Mouse (Mus musculus): ENCODE results near the gene Gtf3c1. TPM values are rescaled to one million over a fixed set of nuclear protein-coding genes. Genes with fewer than 3 reads are reported as not detected.
A peak's percentile ranks its signal among the peaks of the same experiment; 100 is the strongest.

Gene Gtf3c1
- 10 to 100 TPM; 68.4 to 72.4 TPM for total RNA-seq (2021)
- long read RNA-seq, experiment 1, full-length matches to known transcripts, result 8 of 26 reads
- long read RNA-seq, experiment 1, partial matches to known transcripts, result 15 of 26 reads
- long read RNA-seq, experiment 1, other reads (novel, unspliced or antisense), result 3 of 26 reads
- long read RNA-seq, experiment 2, full-length matches to known transcripts, result 17 of 35 reads
- long read RNA-seq, experiment 2, partial matches to known transcripts, result 15 of 35 reads
- long read RNA-seq, experiment 2, other reads (novel, unspliced or antisense), result 3 of 35 reads

- peak; percentile 100 for DNase-seq
- intact Hi-C loops (cut with DNase I), result no loop called here
Observed at GRCm38 (mm10) chr7:125707593-125708022, at the start of gene Gtf3c1, which contains the start of gene D430042O09Rik. Gene Gtf3c1, minus strand, starts transcription at chr7:125707780. Gene D430042O09Rik, plus strand, starts transcription at chr7:125707888.

DNA sequence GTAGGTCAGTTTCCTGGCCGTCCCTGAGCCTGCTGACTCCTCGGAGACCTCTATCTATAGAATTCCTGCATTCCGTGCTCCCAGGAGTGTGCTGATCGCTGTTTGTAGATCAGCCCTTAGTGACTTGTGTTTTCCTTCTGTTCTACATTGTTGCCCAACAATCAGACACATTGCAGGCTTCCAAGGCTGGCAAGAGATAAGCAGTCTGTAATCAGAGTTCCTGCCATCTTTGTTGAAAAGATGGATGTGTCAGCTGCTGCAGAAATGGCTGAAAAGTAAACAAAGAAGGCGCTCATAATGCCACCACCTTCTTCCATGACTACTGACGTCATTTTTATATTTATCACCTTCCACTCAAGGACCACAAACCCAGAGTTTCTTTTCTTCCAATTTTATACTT lies 49.2 kb upstream of the Gtf3c1 start:
- intact Hi-C loops (cut with DNase I), result no loop called here
- DNase-seq, result no peak

- intact Hi-C loops (cut with DNase I), result no loop called here
- no peak for DNase-seq
Observed at GRCm38 (mm10) chr7:125753326-125753715, 45.7 kb upstream of the Gtf3c1 start.

GRCm38 (mm10) chr7:125752699-125753325 lies 45.2 kb upstream of the Gtf3c1 start:
- no peak for DNase-seq
- intact Hi-C loops (cut with DNase I), result no loop called here

GRCm38 (mm10) chr7:125748186-125748585 lies 40.6 kb upstream of the Gtf3c1 start:
- intact Hi-C loops (cut with DNase I), result loop anchor here (2.0 kb wide), 1 partner anchor 335 kb away; the partner anchor contains the start of gene Gsg1l
- peak in 1 of 2 experiments; percentile 12 for DNase-seq

GRCm38 (mm10) chr7:125747316-125747690 lies 39.7 kb upstream of the Gtf3c1 start:
- no peak for DNase-seq
- intact Hi-C loops (cut with DNase I), result no loop called here

GRCm38 (mm10) chr7:125746621-125747315 lies 39.2 kb upstream of the Gtf3c1 start:
- intact Hi-C loops (cut with DNase I), result no loop called here
- DNase-seq, result no peak

GRCm38 (mm10) chr7:125744774-125745173 lies 37.2 kb upstream of the Gtf3c1 start:
- no peak for DNase-seq
- intact Hi-C loops (cut with DNase I), result no loop called here

GRCm38 (mm10) chr7:125741271-125741703 lies 33.7 kb upstream of the Gtf3c1 start:
- intact Hi-C loops (cut with DNase I), result no loop called here
- DNase-seq, result peak in 1 of 2 experiments; percentile 37

- DNase-seq, result no peak
- intact Hi-C loops (cut with DNase I), result no loop called here
Observed at GRCm38 (mm10) chr7:125740521-125740920, 32.9 kb upstream of the Gtf3c1 start.

DNA sequence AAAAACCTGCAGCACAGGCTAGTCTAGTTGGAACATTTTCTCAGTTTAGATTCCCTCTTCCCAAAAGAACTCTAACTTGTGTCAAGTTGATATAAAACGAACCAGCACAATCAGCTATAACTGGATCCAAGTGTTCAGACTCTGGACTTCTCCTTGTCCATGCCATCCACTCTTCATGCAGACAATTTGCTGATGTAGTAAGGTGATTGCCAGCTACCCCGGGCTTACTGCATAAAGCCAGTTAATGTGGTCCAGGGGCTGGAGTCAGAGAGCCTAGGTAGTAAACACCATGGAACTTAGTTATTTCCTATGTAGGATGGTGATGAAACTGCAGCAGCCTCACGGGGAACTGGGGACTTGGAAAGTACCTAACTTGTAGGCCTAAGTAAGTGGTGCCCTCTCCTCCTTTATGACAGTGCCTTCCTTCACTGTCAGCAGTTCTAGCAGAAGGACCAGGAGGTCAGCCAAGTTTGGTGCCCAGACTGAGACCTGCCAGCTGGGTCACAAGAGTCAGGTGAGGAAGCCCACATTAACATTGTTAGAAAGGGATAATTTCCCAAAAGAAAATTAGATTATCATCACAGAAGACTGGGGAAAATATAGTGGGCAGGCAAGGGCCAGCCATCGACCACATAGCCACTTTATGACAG lies 28.9 kb upstream of the Gtf3c1 start:
- DNase-seq, result no peak
- intact Hi-C loops (cut with DNase I), result no loop called here

- peak in 1 of 2 experiments; percentile 44 for DNase-seq
- intact Hi-C loops (cut with DNase I), result no loop called here
Observed at GRCm38 (mm10) chr7:125733791-125734190, 26.2 kb upstream of the Gtf3c1 start.

DNA sequence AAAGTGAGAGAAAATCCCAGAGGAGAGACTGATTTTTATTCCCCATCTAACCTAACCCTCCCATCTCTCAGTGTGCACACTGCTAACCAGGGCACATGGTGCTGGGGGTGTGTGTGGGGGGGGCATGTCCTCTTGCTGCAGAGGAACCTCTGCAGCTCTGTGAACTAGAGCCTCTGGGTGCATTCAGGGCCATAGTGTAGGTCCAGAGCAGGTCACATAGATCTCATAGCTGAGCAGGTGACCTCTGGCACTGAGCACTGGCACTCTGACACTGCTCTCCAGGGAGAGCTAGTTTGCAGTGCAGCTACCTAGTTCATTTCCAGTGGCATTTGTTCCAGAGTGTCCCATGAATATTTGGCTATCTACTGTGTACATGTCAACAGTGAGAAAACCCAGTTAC lies 24.1 kb upstream of the Gtf3c1 start:
- intact Hi-C loops (cut with DNase I), result no loop called here
- no peak for DNase-seq

DNA sequence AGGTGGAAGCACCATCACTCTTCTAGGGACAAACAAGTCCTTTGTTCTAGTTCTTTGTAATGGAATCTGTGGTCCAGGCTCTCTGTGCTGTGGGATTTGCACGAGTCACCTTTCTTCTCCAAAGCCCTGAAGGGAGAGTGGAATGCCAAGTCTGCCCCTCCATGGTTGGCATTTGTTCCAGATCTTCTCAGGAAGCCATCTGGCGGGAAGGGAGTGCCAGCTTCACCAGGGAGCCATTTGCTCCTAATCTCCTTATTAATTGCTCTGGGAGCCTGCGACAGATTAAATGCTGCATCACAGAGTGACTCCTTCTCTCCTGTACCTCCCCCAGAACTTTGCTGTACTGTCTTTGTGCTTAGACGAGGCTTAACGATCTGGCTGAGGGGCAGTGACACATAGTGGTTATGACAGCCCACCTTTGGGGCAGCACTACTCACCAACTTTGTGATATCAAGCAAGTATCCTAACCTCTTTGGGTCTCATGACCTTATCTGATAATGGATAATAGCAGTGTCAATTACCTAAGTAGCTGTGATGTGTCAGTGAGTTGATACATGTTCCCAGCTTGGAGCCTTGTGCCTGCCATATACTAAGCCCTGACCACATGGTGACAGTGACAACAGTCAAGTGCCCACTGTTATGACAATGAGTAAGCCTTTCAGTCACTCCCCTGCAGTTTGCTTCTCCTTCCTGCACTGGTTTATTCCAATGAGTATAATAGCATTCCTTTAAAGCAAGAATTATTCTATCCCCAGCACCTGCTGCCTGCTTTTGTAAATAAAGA lies 15.8 kb upstream of the Gtf3c1 start:
- intact Hi-C loops (cut with DNase I), result no loop called here
- DNase-seq, result no peak

DNA sequence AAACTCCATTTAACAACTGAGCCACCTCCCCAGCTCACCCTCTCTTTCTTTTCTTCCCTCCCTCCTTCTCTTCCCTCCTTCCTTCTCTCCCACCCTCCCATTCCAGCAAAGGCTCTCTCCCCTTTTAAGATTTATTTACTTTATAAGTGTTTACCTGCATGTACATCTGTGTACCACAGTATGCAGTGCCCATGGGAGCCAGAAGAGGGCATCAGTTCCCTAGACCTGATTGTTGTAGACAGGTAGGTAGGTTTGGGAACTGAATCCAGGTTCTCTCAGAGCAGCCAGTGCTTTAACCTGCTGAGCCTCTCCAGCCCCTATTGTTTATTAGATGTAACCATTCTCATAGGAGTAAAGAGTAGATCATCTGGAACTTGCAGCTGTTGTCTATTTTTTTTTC lies 14.5 kb upstream of the Gtf3c1 start:
- intact Hi-C loops (cut with DNase I), result no loop called here
- DNase-seq, result no peak

DNA sequence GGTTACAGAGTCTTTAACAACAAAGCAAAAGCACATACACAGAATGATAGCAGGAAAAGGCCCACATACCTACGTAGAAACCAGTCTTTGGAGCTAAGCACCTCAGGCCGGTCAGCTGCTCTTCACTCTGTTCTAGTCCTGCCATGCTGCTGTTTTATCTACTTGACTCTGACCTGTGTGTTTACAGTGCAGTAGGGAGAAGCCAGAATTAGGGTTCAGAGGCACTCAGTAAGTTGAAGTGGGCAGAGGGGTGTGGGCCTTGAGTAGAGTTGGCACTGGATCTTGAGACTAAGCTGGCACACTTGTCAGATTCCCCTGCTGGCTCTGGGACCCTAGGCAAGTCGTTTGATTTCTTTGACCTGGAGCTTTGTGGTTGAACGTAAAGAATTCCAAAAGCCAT lies 13.5 kb upstream of the Gtf3c1 start:
- DNase-seq, result no peak
- intact Hi-C loops (cut with DNase I), result no loop called here

DNA sequence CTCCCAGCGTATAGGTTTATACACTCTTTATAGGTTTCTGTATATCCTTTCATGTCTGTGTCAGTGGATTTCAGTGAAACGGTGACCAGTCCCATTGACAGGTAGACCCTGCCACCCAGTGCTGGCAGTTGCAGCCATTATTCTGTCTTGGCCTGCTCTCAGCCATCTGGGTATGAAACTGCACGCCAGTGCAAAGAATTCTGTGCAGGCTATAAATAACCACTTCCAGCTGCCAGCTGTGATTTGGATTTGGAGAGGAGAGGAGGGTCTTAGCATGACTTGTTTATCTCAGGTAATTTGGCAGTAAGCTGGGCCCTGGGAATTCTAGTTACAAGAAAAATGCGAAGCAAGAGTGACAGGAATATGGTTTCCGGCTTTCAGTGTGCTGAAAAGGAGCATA lies 12.8 kb upstream of the Gtf3c1 start:
- intact Hi-C loops (cut with DNase I), result no loop called here

GRCm38 (mm10) chr7:125717612-125718011 lies 10.0 kb upstream of the Gtf3c1 start:
- intact Hi-C loops (cut with DNase I), result no loop called here
- DNase-seq, result no peak

More for the DNA sequence above, 12.8 kb upstream of the Gtf3c1 start:
- peak; percentile 23 to 47 for DNase-seq

DNA sequence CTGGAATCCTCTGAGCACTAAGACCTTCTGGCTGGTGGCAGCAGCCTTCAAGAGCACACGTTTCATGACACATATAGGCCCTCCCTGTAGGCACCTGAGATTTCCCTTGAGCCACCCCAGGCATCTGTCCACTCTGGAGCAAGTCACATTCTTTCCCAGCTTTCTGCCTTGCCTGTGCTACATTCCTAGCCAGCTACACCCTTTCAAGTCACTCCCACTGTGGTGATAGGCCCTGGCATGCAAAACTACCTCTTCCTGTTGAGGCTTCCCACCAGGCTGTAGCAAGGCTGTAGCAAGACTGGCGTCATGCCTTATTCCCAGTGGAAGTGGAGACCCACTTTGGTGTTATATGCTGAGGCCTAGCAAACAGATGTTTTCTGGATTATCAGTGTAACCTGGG lies 9.1 kb upstream of the Gtf3c1 start:
- peak; percentile 19 to 57 for DNase-seq
- intact Hi-C loops (cut with DNase I), result no loop called here

GRCm38 (mm10) chr7:125714803-125715202 lies 7.2 kb upstream of the Gtf3c1 start:
- intact Hi-C loops (cut with DNase I), result no loop called here
- DNase-seq, result no peak
